Mouse (Mus musculus): ENCODE results near the gene Ankrd50. TPM values are rescaled to one million over a fixed set of nuclear protein-coding genes. Genes with fewer than 3 reads are reported as not detected.

Ankrd50 gene
- polyA plus RNA-seq, 1 experiment from 2014 or later, result 19.0 TPM

- 0 out of 2 replicates have a peak, but pooled peaks cover 3% of the 10 kb centered on the region for H3K4me1 ChIP-seq
- H3K4me3 ChIP-seq, result no peak overlapping the region
- no peaks in the 10 kb centered on the region for H3K36me3 ChIP-seq (replicated peaks)
- no peak overlapping the region for H3K27ac ChIP-seq
- H3K9me3 ChIP-seq, result no peaks in the 10 kb centered on the region
- 97% methylated on average over 1 of the region's 1 CpGs for WGBS
- no peak for DNase-seq (ENCODE audit: extremely low spot score, low spot score)
- no peaks in the 10 kb centered on the region for H3K27me3 ChIP-seq (ENCODE audit: poor library complexity, severe bottlenecking)
These were observed 57.4 kb downstream of the Ankrd50 start for GRCm38 (mm10) chr3:38427200-38427599.

DNA sequence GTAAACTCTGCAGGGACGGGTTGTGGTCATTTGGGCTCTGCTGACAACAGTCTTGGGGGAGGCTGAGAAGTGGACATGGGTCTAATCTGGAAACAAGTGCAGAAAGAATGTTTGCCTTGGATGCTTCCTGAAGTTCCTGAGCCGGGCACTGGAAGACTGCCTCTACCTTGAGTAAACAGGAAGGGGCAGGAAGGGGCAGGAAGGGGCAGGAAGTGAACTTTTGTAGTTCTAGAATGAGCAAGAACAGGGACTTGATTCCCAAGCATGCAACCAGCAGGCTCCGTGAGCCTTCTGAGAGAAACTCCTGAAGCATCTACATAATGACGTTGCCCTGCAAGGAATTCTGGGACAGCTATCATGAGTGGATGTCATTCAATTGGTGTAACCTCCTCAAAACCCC is 60.7 kb downstream of the Ankrd50 start:
- 87% methylated on average over 4 of the region's 4 CpGs for WGBS
- H3K27ac ChIP-seq, result no peak overlapping the region

DNA sequence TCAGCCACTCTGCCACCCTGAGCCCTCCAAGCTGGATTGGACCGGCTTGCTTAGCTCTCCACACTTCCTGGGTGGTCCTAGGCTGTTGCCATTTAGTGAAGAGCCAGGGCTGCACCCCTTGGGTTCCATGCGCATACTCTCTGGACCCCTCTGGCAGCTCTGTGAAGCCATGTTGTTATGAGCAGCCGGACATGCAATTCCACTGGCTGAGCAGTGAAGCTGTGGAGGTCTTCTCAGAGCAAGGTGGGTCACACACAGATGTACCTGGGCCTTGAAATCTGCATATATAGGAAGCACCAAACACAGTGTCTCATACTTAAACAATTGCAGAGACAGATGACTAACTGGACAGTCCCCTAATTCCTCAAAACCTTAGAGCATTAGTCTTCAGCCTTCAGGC is 64.7 kb downstream of the Ankrd50 start:
- no peak overlapping the region for H3K4me3 ChIP-seq
- no peak overlapping the region for H3K27ac ChIP-seq
- no peak for DNase-seq (ENCODE audit: extremely low spot score, low spot score)
- no peaks in the 10 kb centered on the region for H3K9me3 ChIP-seq
- H3K4me1 ChIP-seq, result no peaks in the 10 kb centered on the region
- 91% methylated on average over 3 of the region's 3 CpGs for WGBS
- H3K27me3 ChIP-seq (ENCODE audit: poor library complexity, severe bottlenecking), result no peaks in the 10 kb centered on the region
- H3K36me3 ChIP-seq (replicated peaks), result no peaks in the 10 kb centered on the region

More for the DNA sequence above, 60.7 kb downstream of the Ankrd50 start:
- no peak for DNase-seq (ENCODE audit: extremely low spot score, low spot score)
- Histone ChIP-seq H3K4me1 (no peaks in the 10 kb centered on the region), H3K36me3 (replicated peaks) (no peaks in the 10 kb centered on the region), H3K4me3 (no peak overlapping the region), H3K9me3 (no peaks in the 10 kb centered on the region), H3K27me3 (ENCODE audit: poor library complexity, severe bottlenecking) (no peaks in the 10 kb centered on the region)

DNA sequence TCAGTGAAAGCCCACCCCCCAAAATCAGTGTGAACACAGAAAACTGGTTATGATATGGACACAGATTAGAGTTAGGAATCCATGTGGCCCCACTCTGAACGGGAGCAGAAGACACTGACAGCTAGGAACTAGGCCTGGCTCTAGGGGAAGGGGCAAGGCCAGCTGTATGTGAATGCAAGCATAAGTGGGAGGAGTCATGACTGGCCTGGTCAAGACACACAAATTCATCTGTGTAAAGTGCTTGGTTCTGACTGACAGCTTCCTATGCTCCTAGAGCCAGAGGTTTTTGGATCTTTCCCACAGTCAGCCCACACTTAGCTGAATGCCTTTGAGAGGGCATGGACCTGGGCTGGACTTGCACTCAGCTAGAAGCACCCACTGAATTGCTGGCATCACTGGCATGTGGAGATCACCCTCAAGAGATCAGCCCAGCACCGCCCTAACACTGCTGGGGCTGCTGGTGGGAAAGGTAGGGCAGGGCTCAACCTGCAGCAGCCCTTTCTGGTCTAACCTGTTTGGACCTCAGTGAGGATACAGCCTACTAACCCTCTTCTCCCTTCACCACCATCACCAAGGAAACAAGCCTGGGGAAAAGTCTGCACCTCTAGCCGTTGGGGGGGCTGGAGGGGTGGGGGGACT is 69.2 kb downstream of the Ankrd50 start:
- no peak for DNase-seq (ENCODE audit: extremely low spot score, low spot score)
- Histone ChIP-seq H3K4me3 (no peak overlapping the region), H3K4me1 (no peaks in the 10 kb centered on the region), H3K36me3 (replicated peaks) (no peaks in the 10 kb centered on the region), H3K27me3 (ENCODE audit: poor library complexity, severe bottlenecking) (no peaks in the 10 kb centered on the region), H3K9me3 (no peaks in the 10 kb centered on the region), H3K27ac (no peak overlapping the region)
- WGBS, result 75% methylated on average over 3 of the region's 3 CpGs
